Mouse (Mus musculus) liver, embryonic 14.5 days (tissue): Measurements from ENCODE around the gene Crhbp. TPM values are rescaled to one million over a fixed set of nuclear protein-coding genes. Genes with fewer than 3 reads are reported as not detected.

Source experiments
- ATAC-seq: fragments of 200-750 bp; cut with Nextera tagmentation; 2 replicates; pipeline ENCODE4 v1.8.0; 2017; ENCODE audit warnings: moderate number of reproducible peaks, mild to moderate bottlenecking, moderate library complexity; ENCODE audit not compliant: insufficient read depth
- DNase-seq, 3 experiments: peaks; one replicate each; pipeline ENCODE4 v3.0.0-alpha.2; 2012 to 2013; ENCODE audit warnings: low read depth in 3 of 3, low spot score in 3 of 3
- H3K27ac ChIP-seq: fragments of 300-500 bp; sonication (generic); 2 replicates; pipeline ENCODE4 v1.5.1; 2014; ENCODE audit warnings: moderate library complexity, mild to moderate bottlenecking, control low read depth, inconsistent platforms
- H3K27me3 ChIP-seq: fragments of 300-500 bp; sonication (generic); 2 replicates; pipeline ENCODE4 v1.6.1; 2014; ENCODE audit warnings: mild to moderate bottlenecking, low read length, moderate library complexity; ENCODE audit not compliant: control insufficient read depth, insufficient read depth
- H3K36me3 ChIP-seq: fragments of 300-500 bp; sonication (generic); replicated peaks from 2 replicates; pipeline ENCODE4 v1.6.1; 2014; ENCODE audit warnings: low read depth; ENCODE audit not compliant: control insufficient read depth, insufficient read depth
- H3K4me1 ChIP-seq, 2 experiments: fragments of 200-500 bp in 1 of 2; fragments of 300-500 bp in 1 of 2; sonication (generic) in 1 of 2; replicated peaks; 2 replicates each; pipeline ENCODE4 v1.6.1; 2012 to 2014; ENCODE audit warnings: antibody characterized with exemption in 1 of 2, inconsistent platforms in 1 of 2, low read length in 1 of 2; ENCODE audit not compliant: control insufficient read depth in 2 of 2, insufficient read depth in 2 of 2
- H3K4me2 ChIP-seq: fragments of 300-500 bp; sonication (generic); 2 replicates; pipeline ENCODE4 v1.6.1; 2014; ENCODE audit warnings: low read depth, mild to moderate bottlenecking, control low read depth, moderate library complexity
- H3K4me3 ChIP-seq, 2 experiments: fragments of 200-500 bp in 1 of 2; fragments of 300-500 bp in 1 of 2; sonication (generic) in 1 of 2; 2 replicates each; pipeline ENCODE4 v1.5.1; 2012 to 2014; ENCODE audit warnings: low read depth in 2 of 2, low read length in 2 of 2, mild to moderate bottlenecking in 2 of 2, control low read depth in 1 of 2, inconsistent platforms in 1 of 2, moderate library complexity in 1 of 2; ENCODE audit not compliant: insufficient read depth in 1 of 2
- H3K9ac ChIP-seq: fragments of 300-500 bp; sonication (generic); replicated peaks from 2 replicates; pipeline ENCODE4 v1.6.1; 2014; ENCODE audit warnings: mild to moderate bottlenecking, control low read depth, moderate library complexity
- H3K9me3 ChIP-seq: fragments of 300-500 bp; sonication (generic); 2 replicates; pipeline ENCODE4 v1.6.1; 2016; ENCODE audit warnings: low read length, mixed read lengths; ENCODE audit not compliant: control insufficient read depth
- CTCF ChIP-seq: IDR thresholded peaks from 2 replicates; pipeline ENCODE4 v1.5.1; 2016; ENCODE audit warnings: antibody characterized with exemption, low read depth, control low read depth
- EP300 ChIP-seq: IDR thresholded peaks from 2 replicates; pipeline ENCODE4 v1.6.1; 2016; ENCODE audit warnings: antibody characterized with exemption, low read depth
- whole genome bisulfite sequencing: fragments of 180-500 bp; shearing (Covaris S2); extraction: QIAGEN DNeasy Blood & Tissue Kit; methylation state at CpG from one replicate; pipeline ENCODE4 v1.1.7; 2014; ENCODE audit not compliant: insufficient replicate concordance; 5-methylcytosine and 5-hydroxymethylcytosine counted together
- polyA plus RNA-seq, 2 experiments: library from polyadenylated mRNA; depleted of rRNA in 1 of 2; stranded (reverse) in 1 of 2; unstranded in 1 of 2; fragments of >200 nt; fragmentation: Nextera tagmentation in 1 of 2; extraction: Ambion mirVana in 1 of 2; gene quantifications; 2 replicates each; pipeline versions ENCODE4 v1.2.1 to v1.2.3; 2012 to 2014

The Crhbp gene
- polyA plus RNA-seq (2012; rRNA removed) (0.04 and 0.05 TPM in 2 replicates), polyA plus RNA-seq (2014; fragmentation: Nextera tagmentation; extraction: Ambion mirVana) (not detected in 2 replicates)

DNA sequence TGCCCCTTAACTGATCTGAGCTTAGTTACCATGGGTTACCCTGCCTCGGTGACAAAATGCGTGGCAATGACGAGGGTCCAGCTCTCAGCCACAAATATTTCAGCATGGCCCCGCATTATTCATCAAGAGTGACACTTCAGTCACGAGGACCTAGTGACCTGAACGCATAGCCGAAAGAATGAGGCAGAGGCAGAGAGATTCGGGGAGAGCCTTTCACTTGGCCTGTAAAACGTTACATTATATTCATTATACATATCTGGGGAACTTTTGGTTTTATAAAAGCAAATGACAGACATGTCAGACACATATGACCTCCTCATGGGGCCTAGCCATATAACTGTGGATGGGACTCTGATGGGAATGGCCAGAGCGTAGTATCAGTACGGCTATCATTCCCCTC lies at the start of gene Crhbp:
Crhbp (minus strand) TSS at position 101 of the 400 bp plus-strand sequence.
- Histone ChIP-seq H3K27ac (no peak within 1 kb of the TSS), H3K4me3 (no peak within 1 kb of the TSS), H3K27me3 (peaks cover 33% of the 10 kb centered on the region), H3K9me3 (no peaks in the 10 kb centered on the region), H3K4me1 (no peaks in the 10 kb centered on the region), H3K36me3 (no peaks in the 10 kb centered on the region), H3K9ac (no peak within 1 kb of the TSS), H3K4me2 (peak within 1 kb of the TSS; percentile 32)
- ATAC-seq (no peak), DNase-seq (no peak)
- TF ChIP-seq CTCF (no peak), EP300 (no peak)
- 45% methylated on average over 11 of the region's 11 CpGs for WGBS

DNA sequence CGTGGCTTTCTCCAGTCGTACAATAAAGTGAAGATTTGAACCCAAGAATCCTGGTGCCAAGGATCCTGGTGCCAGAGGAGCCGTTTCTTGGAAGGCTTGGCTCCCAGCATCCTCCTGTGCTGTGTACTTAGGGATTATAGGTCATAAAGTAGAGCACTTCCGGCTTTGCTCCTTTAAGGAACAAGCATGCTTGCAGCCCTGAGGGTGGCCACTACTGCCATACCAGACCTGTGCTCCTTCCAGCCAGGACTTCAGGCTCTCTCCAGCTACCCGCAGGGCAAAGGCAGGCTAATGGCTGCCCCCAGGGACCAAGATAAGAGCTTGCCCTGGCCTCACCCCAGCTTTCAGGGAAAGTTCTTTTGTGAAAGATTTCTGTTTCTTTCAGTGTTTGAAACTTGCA lies 48.6 kb upstream of the Crhbp start:
- ATAC-seq: no peak

DNA sequence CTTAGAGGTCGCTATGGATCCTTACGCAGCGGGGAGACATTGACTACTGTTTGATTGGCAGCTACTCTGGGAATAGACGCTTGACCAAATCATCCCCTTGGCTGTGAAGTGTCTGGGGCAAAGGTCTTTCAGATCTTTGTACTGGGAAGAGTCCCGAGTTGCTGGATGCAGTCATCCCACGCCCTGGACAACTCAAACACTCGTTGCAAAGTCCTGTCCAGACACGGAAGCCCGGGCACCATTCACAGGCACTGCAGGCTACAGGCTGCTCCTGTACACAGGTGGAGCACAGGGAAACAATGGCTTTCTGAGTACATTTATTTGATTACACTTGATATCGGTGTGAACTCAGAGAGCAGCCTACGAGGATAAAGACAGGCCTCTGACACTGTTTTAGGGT lies 46.6 kb upstream of the Crhbp start:
- Histone ChIP-seq H3K4me3 (no peak overlapping the region), H3K27ac (no peak overlapping the region), H3K4me1 (no peaks in the 10 kb centered on the region; a peak in 1 of 4 replicates), H3K9me3 (no peaks in the 10 kb centered on the region), H3K9ac (no peak overlapping the region), H3K4me2 (no peak overlapping the region), H3K27me3 (no peaks in the 10 kb centered on the region), H3K36me3 (no peaks in the 10 kb centered on the region)
- no peak for DNase-seq
- ATAC-seq: no peak
- WGBS: 61% methylated on average over 11 of the region's 11 CpGs
- TF ChIP-seq EP300 (no peak), CTCF (no peak)

More for the DNA sequence above, 48.6 kb upstream of the Crhbp start:
- H3K9me3 ChIP-seq: no peaks in the 10 kb centered on the region
- TF ChIP-seq EP300 (no peak), CTCF (no peak)
- whole genome bisulfite sequencing: 52% methylated on average over 5 of the region's 5 CpGs
- no peak overlapping the region for H3K27ac ChIP-seq
- no peak overlapping the region for H3K9ac ChIP-seq
- no peaks in the 10 kb centered on the region; a peak in 1 of 4 replicates for H3K4me1 ChIP-seq
- no peaks in the 10 kb centered on the region for H3K27me3 ChIP-seq
- DNase-seq: no peak
- H3K4me3 ChIP-seq: no peak overlapping the region
- H3K36me3 ChIP-seq: no peaks in the 10 kb centered on the region
- no peak overlapping the region for H3K4me2 ChIP-seq

DNA sequence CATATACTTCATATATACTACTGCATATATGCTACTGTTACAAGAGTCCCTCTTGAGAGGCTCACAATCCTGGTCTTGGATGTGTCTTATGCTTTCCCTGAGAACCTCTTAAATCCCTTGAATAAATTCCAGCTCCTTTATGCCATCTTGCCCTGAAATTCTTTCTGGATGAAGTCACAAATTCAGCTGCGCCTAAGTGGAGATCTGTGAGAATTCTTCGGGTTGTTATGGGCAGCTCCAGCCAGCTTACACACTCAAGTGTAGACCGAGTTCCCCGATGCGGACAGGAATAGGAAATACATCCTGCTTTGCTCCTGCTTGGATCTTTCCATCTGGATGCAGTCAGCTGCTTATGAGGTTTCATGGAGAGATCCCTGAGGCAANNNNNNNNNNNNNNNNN lies 39.9 kb upstream of the Crhbp start:
- Histone ChIP-seq H3K27ac (no peak overlapping the region), H3K36me3 (no peaks in the 10 kb centered on the region), H3K4me3 (no peak overlapping the region), H3K9me3 (no peaks in the 10 kb centered on the region), H3K9ac (no peak overlapping the region), H3K27me3 (no peaks in the 10 kb centered on the region), H3K4me2 (no peak overlapping the region), H3K4me1 (no peaks in the 10 kb centered on the region)
- 47% methylated on average over 5 of the region's 5 CpGs for WGBS
- no peak for ATAC-seq
- no peak for TF ChIP-seq CTCF
- no peak for TF ChIP-seq EP300
- DNase-seq: no peak

DNA sequence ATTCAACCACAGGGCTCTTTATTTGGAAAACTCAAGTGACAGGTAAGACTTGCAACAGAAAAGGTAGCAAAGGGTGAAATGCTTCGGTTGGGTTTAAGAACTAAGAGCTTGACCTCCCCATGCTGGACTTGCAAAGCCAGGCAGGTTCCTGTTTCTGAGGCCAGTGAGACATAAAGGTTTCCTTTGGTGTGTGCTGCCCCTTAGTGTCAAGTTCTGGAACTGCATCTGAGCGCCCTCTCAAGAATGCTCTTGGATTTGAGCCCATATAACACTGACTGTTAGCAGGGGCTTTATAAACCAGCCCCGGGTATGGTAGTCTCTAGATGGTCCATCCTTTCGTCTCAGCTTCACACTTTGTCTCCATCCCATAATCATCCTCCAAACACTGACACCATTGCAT lies 36.7 kb upstream of the Crhbp start:
- ATAC-seq: no peak
- Histone ChIP-seq H3K9me3 (no peaks in the 10 kb centered on the region), H3K27me3 (no peaks in the 10 kb centered on the region), H3K4me3 (no peak overlapping the region), H3K9ac (no peak overlapping the region), H3K36me3 (no peaks in the 10 kb centered on the region), H3K4me1 (no peaks in the 10 kb centered on the region; a peak in 2 of 4 replicates), H3K4me2 (no peak overlapping the region), H3K27ac (no peak overlapping the region)
- peak; percentile 12 to 48 (median 26) for DNase-seq
- 6% methylated on average over 4 of the region's 4 CpGs for WGBS
- TF ChIP-seq EP300 (no peak), CTCF (peak; percentile 87)
